In genomic region chr6:100948340-100948739, GRCm38 (mm10) we compare ENCODE assay signal across 28 mouse cellular contexts.
DNase-seq lines count a peak whose midpoint lies in the region; ATAC-seq lines count a peak whose summit lies in the region.
"Had no signal": no experiment of that assay in that cellular context is flagged by ENCODE, and none has a peak within 500 bp of the region (broad histone marks: within the 10 kb centered on the region; RNA-seq: fewer than 3 reads in every experiment).

No protein-coding gene starts in this region.

- no peaks in the 10 kb centered on the region for H3K27me3 ChIP-seq in heart, embryonic 12.5 days (replicated peaks)
- H3K27me3 ChIP-seq in embryonic facial prominence, embryonic 11.5 days (ENCODE audit: control insufficient read depth, insufficient read depth, low read length) = no peaks in the 10 kb centered on the region
- H3K27me3 ChIP-seq: embryonic facial prominence, embryonic 13.5 days; forebrain, embryonic 12.5 days; kidney, embryonic 15.5 days; stomach, embryonic 15.5 days had no signal

- no peak overlapping the region for H3K27ac ChIP-seq in heart, embryonic 12.5 days (ENCODE audit: poor library complexity, severe bottlenecking)
- H3K27ac ChIP-seq in embryonic facial prominence, embryonic 11.5 days (replicated peaks; ENCODE audit: low read depth, low read length) = no peak overlapping the region
- H3K27ac ChIP-seq: embryonic facial prominence, embryonic 13.5 days; forebrain, embryonic 12.5 days; kidney, embryonic 15.5 days; liver, embryonic 14.5 days; neural tube, embryonic 15.5 days; stomach, embryonic 15.5 days had no signal

- no peak overlapping the region for H3K4me3 ChIP-seq in heart, embryonic 12.5 days
- no peak overlapping the region for H3K4me3 ChIP-seq in embryonic facial prominence, embryonic 11.5 days (ENCODE audit: low read depth, low read length)
- H3K4me3 ChIP-seq: embryonic facial prominence, embryonic 13.5 days; erythroblast, embryonic 14.5 days; forebrain, embryonic 12.5 days; kidney, embryonic 15.5 days; neural tube, embryonic 15.5 days; stomach, embryonic 15.5 days had no signal

- no peak overlapping the region for H3K9ac ChIP-seq in heart, embryonic 12.5 days
- H3K9ac ChIP-seq in embryonic facial prominence, embryonic 11.5 days (replicated peaks; ENCODE audit: low read length) = no peak overlapping the region
- H3K9ac ChIP-seq: embryonic facial prominence, embryonic 13.5 days; forebrain, embryonic 12.5 days; kidney, embryonic 15.5 days; liver, embryonic 14.5 days; neural tube, embryonic 15.5 days; stomach, embryonic 15.5 days had no signal

- H3K9me3 ChIP-seq in heart, embryonic 12.5 days (replicated peaks) = no peaks in the 10 kb centered on the region
- H3K9me3 ChIP-seq in embryonic facial prominence, embryonic 11.5 days (replicated peaks; ENCODE audit: control insufficient read depth, low read length) = no peaks in the 10 kb centered on the region
- H3K9me3 ChIP-seq: embryonic facial prominence, embryonic 13.5 days; forebrain, embryonic 12.5 days; kidney, embryonic 15.5 days; neural tube, embryonic 15.5 days; stomach, embryonic 15.5 days had no signal

- no peak for ATAC-seq in heart, embryonic 12.5 days (ENCODE audit: insufficient number of reproducible peaks, low FRiP score)
- ATAC-seq in embryonic facial prominence, embryonic 11.5 days (replicated peaks; ENCODE audit: insufficient number of reproducible peaks, low FRiP score, low TSS enrichment, low read depth) = no peak
- ATAC-seq in erythroblast, adult 5-6 weeks (replicated peaks; ENCODE audit: low FRiP score, poor library complexity, severe bottlenecking) = no peak
- ATAC-seq: activated CD4-positive, CD25-positive, alpha-beta regulatory T cell, adult 4 months had no signal

- H3K36me3 ChIP-seq in heart, embryonic 12.5 days = no peaks in the 10 kb centered on the region
- H3K36me3 ChIP-seq in embryonic facial prominence, embryonic 11.5 days (replicated peaks; ENCODE audit: control insufficient read depth, insufficient read depth, low read depth, low read length) = no peaks in the 10 kb centered on the region
- H3K36me3 ChIP-seq: embryonic facial prominence, embryonic 13.5 days; forebrain, embryonic 12.5 days; kidney, embryonic 15.5 days; neural tube, embryonic 15.5 days; stomach, embryonic 15.5 days had no signal

- intact Hi-C loops in left cerebral cortex, postnatal 4 days (cut with DNase I) = no loop called here
- intact Hi-C loops in left cerebral cortex, postnatal 25 days (cut with DNase I) = no loop called here

- H3K4me1 ChIP-seq in heart, embryonic 12.5 days (replicated peaks) = peaks cover 3% of the 10 kb centered on the region; the same call in 1 of the 2 replicates
- no peaks in the 10 kb centered on the region for H3K4me1 ChIP-seq in embryonic facial prominence, embryonic 11.5 days (ENCODE audit: control insufficient read depth, insufficient read depth, low read length)
- H3K4me1 ChIP-seq: kidney, embryonic 15.5 days; neural tube, embryonic 15.5 days; stomach, embryonic 15.5 days had no signal

- 65% methylated on average over 7 of the region's 7 CpGs for WGBS in heart, embryonic 12.5 days
- WGBS in embryonic facial prominence, embryonic 11.5 days = 48% methylated on average over 7 of the region's 7 CpGs

- DNase-seq in cerebellum, postnatal 10 days = peak; percentile 34 to 60
- DNase-seq in cerebellum, postnatal 25 days = no peak
- peak; percentile 62 for DNase-seq in heart, adult 11 months
- peak; percentile 39 for DNase-seq in left cerebral cortex, postnatal 4 days
- DNase-seq in left cerebral cortex, postnatal 25 days (ENCODE audit: low spot score in 2 of 2) = no peak
- DNase-seq in embryonic facial prominence, embryonic 11.5 days (ENCODE audit: low spot score) = peak; percentile 16
- DNase-seq: adrenal gland, adult 8-10 months; cerebellum, adult 9-10 months; gastrocnemius, postnatal 25 days; heart, adult 18-20 months; heart, postnatal 4 days; kidney, adult 18-20 months; kidney, postnatal 25 days; liver; lung, adult 2 months; lung, postnatal 10 days; right cerebral cortex, postnatal 25 days had no signal

- no peak overlapping the region for H3K4me2 ChIP-seq in heart, embryonic 12.5 days
- H3K4me2 ChIP-seq in embryonic facial prominence, embryonic 11.5 days (ENCODE audit: low read depth, low read length) = no peak overlapping the region
- H3K4me2 ChIP-seq: embryonic facial prominence, embryonic 13.5 days; forebrain, embryonic 12.5 days; heart, embryonic 11.5 days; kidney, embryonic 15.5 days; neural tube, embryonic 15.5 days; stomach, embryonic 15.5 days had no signal

Comparison
In these comparisons a context has a peak if more than half of its experiments do, and no peak if none do; other contexts are left out.
1. DNase-seq: peak in cerebellum, postnatal 10 days (2 of 2), heart, adult 11 months (single experiment), left cerebral cortex, postnatal 4 days (single experiment) and embryonic facial prominence, embryonic 11.5 days (single experiment); none in cerebellum, postnatal 25 days (0 of 2) and left cerebral cortex, postnatal 25 days (0 of 2).